Mouse (Mus musculus): ENCODE data around the gene Sesn1.

DNA sequence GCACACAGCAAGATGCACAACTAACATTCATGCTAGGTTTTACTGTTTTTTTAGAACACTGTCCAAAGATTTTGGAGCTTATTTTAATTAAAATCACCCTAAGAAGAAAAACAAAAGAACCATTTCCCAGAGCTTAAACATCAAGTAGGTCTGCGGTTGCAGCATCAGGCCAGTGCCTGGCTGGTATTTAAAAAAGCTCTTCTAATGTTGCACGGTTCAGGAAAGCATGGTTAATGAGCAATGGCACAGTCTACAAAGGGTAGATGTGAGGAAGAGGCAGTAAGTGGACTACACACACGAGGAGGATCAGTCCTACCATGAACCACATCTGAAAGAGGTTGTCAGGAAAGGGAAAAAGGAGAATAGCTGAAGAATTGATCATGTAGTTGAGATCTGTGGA, 5.0 kb upstream of the Sesn1 start:
- TF ChIP-seq POLR2A (IDR thresholded peaks at IDR 0.05; ENCODE audit: borderline replicate concordance, extremely low read depth, low read depth, low read length) (no peak), CTCF (IDR thresholded peaks at IDR 0.05; ENCODE audit: insufficient read depth, low read length) (no peak)

All from lung, adult 2 months (tissue).